Mouse (Mus musculus): ENCODE measurements at regions not wholly inside any gene's neighbourhood (a gene's known extent, or its start where the extent isn't known, plus 50 kb on each side); places are given as distances from the start of the nearest gene placed in this dataset.

DNA sequence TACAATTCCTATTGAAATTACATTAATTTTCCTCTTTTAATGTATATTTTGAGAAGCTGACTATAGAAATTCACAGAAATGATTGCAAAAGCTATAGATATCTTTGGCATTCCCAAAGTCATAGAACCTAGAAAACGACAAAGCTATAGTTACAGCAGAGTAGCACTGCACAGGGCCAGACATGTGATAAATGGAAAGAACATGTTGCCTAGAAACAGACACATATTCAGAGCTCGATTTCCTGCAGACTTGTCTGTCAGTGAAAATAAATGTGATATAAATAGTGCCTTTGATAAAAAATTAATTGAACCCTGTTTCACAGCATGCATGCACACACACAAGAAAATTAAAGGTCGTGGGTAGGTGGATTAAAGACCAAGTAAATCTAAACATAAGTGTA, 182.8 kb upstream of the Atp10a start:
- TF ChIP-seq CTCF (IDR thresholded peaks at IDR 0.05) (no peak), EP300 (IDR thresholded peaks at IDR 0.05) (no peak)

All from lung, postnatal 0 days (tissue).